Mouse (Mus musculus) layer of hippocampus, adult 9-10 months (tissue): ENCODE measurements around the gene Nkx3-2.

Experiments
- DNase-seq: peaks from one replicate; pipeline ENCODE4 v3.0.0; 2022; ENCODE audit warnings: low spot score

Gene Nkx3-2

GRCm38 (mm10) chr5:41763731-41764721 lies at the start of gene Nkx3-2:
Nkx3-2 (minus strand) TSS chr5:41764501.
- no peak for DNase-seq

- no peak for DNase-seq
Measured at GRCm38 (mm10) chr5:41812516-41812915, 48.2 kb upstream of the Nkx3-2 start.

GRCm38 (mm10) chr5:41811279-41811678 lies 47.0 kb upstream of the Nkx3-2 start:
- DNase-seq: no peak

GRCm38 (mm10) chr5:41807383-41807782 lies 43.1 kb upstream of the Nkx3-2 start:
- DNase-seq: no peak

GRCm38 (mm10) chr5:41806176-41806575 lies 41.9 kb upstream of the Nkx3-2 start:
- DNase-seq: no peak

- no peak for DNase-seq
Measured at GRCm38 (mm10) chr5:41805085-41805484, 40.8 kb upstream of the Nkx3-2 start.

GRCm38 (mm10) chr5:41804643-41805042 lies 40.3 kb upstream of the Nkx3-2 start:
- no peak for DNase-seq

- no peak for DNase-seq
Measured at GRCm38 (mm10) chr5:41801622-41802021, 37.3 kb upstream of the Nkx3-2 start.

GRCm38 (mm10) chr5:41794434-41794833 lies 30.1 kb upstream of the Nkx3-2 start:
- DNase-seq: no peak

- DNase-seq: no peak
Measured at GRCm38 (mm10) chr5:41790517-41790916, 26.2 kb upstream of the Nkx3-2 start.

GRCm38 (mm10) chr5:41788877-41789276 lies 24.6 kb upstream of the Nkx3-2 start:
- no peak for DNase-seq

GRCm38 (mm10) chr5:41781890-41782289 lies 17.6 kb upstream of the Nkx3-2 start:
- DNase-seq: no peak

- no peak for DNase-seq
Measured at GRCm38 (mm10) chr5:41780026-41780425, 15.7 kb upstream of the Nkx3-2 start.

GRCm38 (mm10) chr5:41775728-41776127 lies 11.4 kb upstream of the Nkx3-2 start:
- no peak for DNase-seq

GRCm38 (mm10) chr5:41775273-41775672 lies 11.0 kb upstream of the Nkx3-2 start:
- no peak for DNase-seq

GRCm38 (mm10) chr5:41768382-41769040 lies 4.2 kb upstream of the Nkx3-2 start:
- DNase-seq: peak; percentile 79

- DNase-seq: no peak
Measured at GRCm38 (mm10) chr5:41767296-41768200, 3.2 kb upstream of the Nkx3-2 start.

GRCm38 (mm10) chr5:41766406-41767010 lies 2.2 kb upstream of the Nkx3-2 start:
- no peak for DNase-seq

GRCm38 (mm10) chr5:41765626-41766405 lies 1.5 kb upstream of the Nkx3-2 start:
- DNase-seq: no peak

GRCm38 (mm10) chr5:41762947-41763730 lies 1.2 kb downstream of the Nkx3-2 start:
- DNase-seq: no peak
